ENCODE assay signal across 9 mouse cellular contexts in the genomic region with DNA sequence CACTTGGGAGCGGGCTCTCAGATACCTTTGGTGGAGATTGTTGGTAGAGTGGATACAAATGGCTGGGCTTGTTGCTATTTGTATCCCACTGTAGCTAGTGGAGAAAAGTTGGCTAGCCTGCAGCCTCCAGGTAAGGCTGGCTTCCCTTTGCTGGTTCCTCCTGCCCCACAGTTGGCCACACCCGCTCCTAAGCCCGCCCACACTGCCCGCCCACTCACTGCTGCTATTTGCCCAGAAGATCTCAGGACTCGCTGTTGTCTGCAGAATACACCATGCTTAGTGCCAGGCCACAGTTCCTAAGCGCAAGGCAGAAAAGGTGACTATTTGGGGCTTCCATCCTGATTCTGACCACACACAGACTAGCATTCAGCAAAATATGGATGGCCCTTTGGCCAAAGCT. TPM values are rescaled to one million over a fixed set of nuclear protein-coding genes. Genes with fewer than 3 reads are reported as not detected.
DNase-seq lines count a peak whose midpoint lies in the region; ATAC-seq and TF ChIP-seq lines count a peak whose summit lies in the region.
"Had no signal": no experiment of that assay in that cellular context is flagged by ENCODE, and none has a peak within 500 bp of the region (broad histone marks: within the 10 kb centered on the region; RNA-seq: fewer than 3 reads in every experiment).

No protein-coding gene starts in this region.

- TF ChIP-seq CTCF in gastrocnemius, adult 2 months (IDR thresholded peaks at IDR 0.05): no peak
- no peak for TF ChIP-seq CTCF in liver, postnatal 0 days (IDR thresholded peaks at IDR 0.05; ENCODE audit: low read depth)

- H3K4me3 ChIP-seq in gastrocnemius, adult 2 months: no peak overlapping the region
- H3K4me3 ChIP-seq in brown adipose tissue, adult 24 weeks (ENCODE audit: insufficient read depth, low read depth, low read length): no peak overlapping the region
- H3K4me3 ChIP-seq in liver, postnatal 0 days (ENCODE audit: low read depth, low read length): no peak overlapping the region
- H3K4me3 ChIP-seq: erythroblast, embryonic 14.5 days had no signal

- intact Hi-C loops in gastrocnemius, adult 2 months (cut with DNase I): no loop called here

- H3K4me2 ChIP-seq in liver, postnatal 0 days (ENCODE audit: low read depth, low read length): no peak overlapping the region

- WGBS in liver, postnatal 0 days (ENCODE audit: insufficient replicate concordance): 14% methylated on average over 6 of the region's 6 CpGs

- no peaks in the 10 kb centered on the region for H3K36me3 ChIP-seq in liver, postnatal 0 days (replicated peaks; ENCODE audit: insufficient read depth, low read length)
- no peaks in the 10 kb centered on the region for H3K36me3 ChIP-seq in splenic B cell, adult 2 months (ENCODE audit: control insufficient read depth, insufficient read depth, low read length, poor library complexity, severe bottlenecking)

- peak; percentile 67 for DNase-seq in gastrocnemius, adult 2 months
- no peak for DNase-seq in gastrocnemius, postnatal 10 days
- peak; percentile 46 for DNase-seq in 3T3-L1 (ENCODE audit: low read depth, low spot score)
- peak; percentile 81 for DNase-seq in kidney, adult 11 months
- DNase-seq in liver, postnatal 0 days: peak; percentile 84
- peak; percentile 86 for DNase-seq in splenic B cell, adult 2 months (ENCODE audit: low read depth, low spot score)
- no peak for DNase-seq in urinary bladder, postnatal 10 days (ENCODE audit: low spot score)

- no peak overlapping the region; the same call in 1 of the 2 replicates for H3K9ac ChIP-seq in liver, postnatal 0 days (replicated peaks)

- no peaks in the 10 kb centered on the region for H3K9me3 ChIP-seq in liver, postnatal 0 days (ENCODE audit: low read length)

- 0 out of 2 replicates have a peak, but pooled peaks have one; percentile 21 for ATAC-seq in liver, postnatal 0 days

- peak overlapping the region; percentile 40; the same call in 1 of the 2 replicates for H3K27ac ChIP-seq in gastrocnemius, adult 2 months
- 0 out of 2 replicates have a peak overlapping the region, but pooled peaks have one; percentile 13 for H3K27ac ChIP-seq in brown adipose tissue, adult 24 weeks (replicated peaks; ENCODE audit: low read depth, low read length)
- H3K27ac ChIP-seq in liver, postnatal 0 days (ENCODE audit: low read depth): no peak overlapping the region

- peaks cover 32% of the 10 kb centered on the region for H3K4me1 ChIP-seq in brown adipose tissue, adult 24 weeks (ENCODE audit: control insufficient read depth, insufficient read depth, insufficient read length, low read length)
- peaks cover 36% of the 10 kb centered on the region for H3K4me1 ChIP-seq in liver, postnatal 0 days (ENCODE audit: insufficient read depth)

- H3K27me3 ChIP-seq in liver, postnatal 0 days (ENCODE audit: insufficient read depth, low read length): 0 out of 2 replicates have a peak, but pooled peaks cover 4% of the 10 kb centered on the region
- H3K27me3 ChIP-seq in splenic B cell, adult 2 months (ENCODE audit: control insufficient read depth, insufficient read depth, low read length, poor library complexity, severe bottlenecking): no peaks in the 10 kb centered on the region

- TF ChIP-seq EP300 in liver, postnatal 0 days (IDR thresholded peaks at IDR 0.05; ENCODE audit: low read depth): no peak

RNA-seq across cellular contexts. Expression of gene Brd2, which starts 5.0 kb away (rescaled TPM):
- 10 to 100 TPM; 70.3 to 88.9 TPM for total RNA-seq in gastrocnemius, adult 2 months (2021)
- total RNA-seq in gastrocnemius, postnatal 10 days (2021): 100 to 1,000 TPM in 1 of 2 experiments, 10 to 100 TPM in 1; 91.9 to 114 TPM
- polyA plus RNA-seq in brown adipose tissue, adult 24 weeks (2012; ENCODE audit: insufficient read depth, insufficient read length, missing spikeins): 82.7 and 86.3 TPM in 2 replicates
- 29.2 and 32.5 TPM in 2 replicates for polyA plus RNA-seq in liver, postnatal 0 days (2015; fragmentation: Nextera tagmentation; extraction: Ambion mirVana)

RNA-seq across cellular contexts. Expression of gene H2-DMa, which starts 8.1 kb away (rescaled TPM):
- 1 to 10 TPM; 3.0 to 3.1 TPM for total RNA-seq in gastrocnemius, adult 2 months (2021)
- total RNA-seq in gastrocnemius, postnatal 10 days (2021): 1 to 10 TPM; 4.6 to 6.1 TPM
- 6.9 and 10.5 TPM in 2 replicates for polyA plus RNA-seq in brown adipose tissue, adult 24 weeks (2012; ENCODE audit: insufficient read depth, insufficient read length, missing spikeins)
- polyA plus RNA-seq in liver, postnatal 0 days (2015; fragmentation: Nextera tagmentation; extraction: Ambion mirVana): 9.7 and 11.9 TPM in 2 replicates

RNA-seq across cellular contexts. Expression of gene H2-DMb2, which starts 15.6 kb away (rescaled TPM):
- under 1 TPM; 0.46 to 0.47 TPM for total RNA-seq in gastrocnemius, adult 2 months (2021)
- under 1 TPM; 0.25 to 0.61 TPM for total RNA-seq in gastrocnemius, postnatal 10 days (2021)
- polyA plus RNA-seq in brown adipose tissue, adult 24 weeks (2012; ENCODE audit: insufficient read depth, insufficient read length, missing spikeins): not detected in 2 replicates
- 1.9 and 2.1 TPM in 2 replicates for polyA plus RNA-seq in liver, postnatal 0 days (2015; fragmentation: Nextera tagmentation; extraction: Ambion mirVana)
- polyA plus RNA-seq: erythroblast, embryonic 14.5 days had no signal

RNA-seq across cellular contexts. Expression of gene H2-DMb1, which starts 25.4 kb away (rescaled TPM):
- total RNA-seq in gastrocnemius, adult 2 months (2021): under 1 TPM; 0.38 to 0.61 TPM
- 1 to 10 TPM; 1.4 to 1.8 TPM for total RNA-seq in gastrocnemius, postnatal 10 days (2021)
- polyA plus RNA-seq in brown adipose tissue, adult 24 weeks (2012; ENCODE audit: insufficient read depth, insufficient read length, missing spikeins): 11.1 and 14.7 TPM in 2 replicates
- polyA plus RNA-seq in liver, postnatal 0 days (2015; fragmentation: Nextera tagmentation; extraction: Ambion mirVana): 3.9 and 4.0 TPM in 2 replicates
- polyA plus RNA-seq: erythroblast, embryonic 14.5 days had no signal

RNA-seq across cellular contexts. Expression of gene H2-Oa, which starts 35.3 kb away (rescaled TPM):
- total RNA-seq in gastrocnemius, adult 2 months (2021): not detected
- total RNA-seq in gastrocnemius, postnatal 10 days (2021): not detected
- not detected in 2 replicates for polyA plus RNA-seq in brown adipose tissue, adult 24 weeks (2012; ENCODE audit: insufficient read depth, insufficient read length, missing spikeins)
- 0.72 and 0.85 TPM in 2 replicates for polyA plus RNA-seq in liver, postnatal 0 days (2015; fragmentation: Nextera tagmentation; extraction: Ambion mirVana)

Comparison
In these comparisons a context has a peak if more than half of its experiments do, and no peak if none do; other contexts are left out.
1. DNase-seq: peak in gastrocnemius, adult 2 months (single experiment), 3T3-L1 (single experiment), kidney, adult 11 months (single experiment), liver, postnatal 0 days (single experiment) and splenic B cell, adult 2 months (single experiment); none in gastrocnemius, postnatal 10 days (single experiment) and urinary bladder, postnatal 10 days (single experiment).